In the genomic region with DNA sequence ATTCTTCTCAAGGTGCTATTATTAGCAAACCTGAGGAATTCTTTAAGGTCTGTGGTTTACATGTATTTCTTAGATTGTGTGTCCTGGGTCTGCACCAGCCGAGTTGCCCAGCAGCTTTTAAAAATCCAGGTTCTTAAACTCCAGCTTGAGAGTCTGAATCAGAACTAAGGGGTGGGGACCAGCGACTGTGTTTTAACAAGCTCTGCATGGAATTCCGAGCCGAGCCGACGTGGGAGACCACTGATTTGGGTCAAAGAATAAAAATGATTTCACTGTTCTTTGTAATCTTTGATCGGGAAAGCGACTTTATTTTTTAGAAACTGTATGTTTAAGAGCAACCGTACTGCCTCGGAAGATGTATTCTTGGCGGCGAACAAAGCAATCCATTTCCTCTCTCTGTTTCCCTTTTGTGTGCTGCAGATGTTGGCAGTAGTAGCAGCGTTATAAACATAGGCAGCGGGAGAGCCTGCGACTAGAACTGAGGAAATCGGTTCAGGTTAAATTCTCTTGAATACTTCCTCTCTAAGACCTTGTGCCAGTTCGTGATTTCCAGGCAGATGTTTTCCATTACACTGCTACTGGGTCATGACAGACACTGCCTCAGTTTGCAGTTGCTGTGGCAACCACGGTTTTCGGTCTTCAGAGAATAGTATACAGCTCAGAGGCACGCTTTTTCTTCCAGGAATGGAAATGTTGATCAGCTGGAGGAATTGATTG, we compare ENCODE assay signal across 9 mouse cellular contexts. TPM values are rescaled to one million over a fixed set of nuclear protein-coding genes. Genes with fewer than 3 reads are reported as not detected.
A peak's percentile ranks its signal among the peaks of the same experiment; 100 is the strongest.
DNase-seq lines count a peak whose midpoint lies in the region; ATAC-seq lines count a peak whose summit lies in the region.
"Had no signal": no experiment of that assay in that cellular context is flagged by ENCODE, and none has a peak within 500 bp of the region (broad histone marks: within the 10 kb centered on the region; RNA-seq: fewer than 3 reads in every experiment).

No protein-coding gene starts in this region.

- 20% methylated on average over 20 of the region's 20 CpGs for WGBS in embryonic facial prominence, embryonic 13.5 days
- WGBS in heart, embryonic 15.5 days: 41% methylated on average over 20 of the region's 20 CpGs

- peak overlapping the region; percentile 37 for H3K4me3 ChIP-seq in embryonic facial prominence, embryonic 13.5 days
- H3K4me3 ChIP-seq in heart, embryonic 15.5 days: peak overlapping the region; percentile 37

- DNase-seq in retina, postnatal 1 day: peak; percentile 45
- DNase-seq in retina, embryonic 14.5 days (ENCODE audit: low spot score): no peak
- DNase-seq in kidney, postnatal 10 days: peak; percentile 50
- DNase-seq in lung, postnatal 14 days: peak; percentile 23
- peak; percentile 26 for DNase-seq in right cerebral cortex, postnatal 25 days
- DNase-seq in ovary, postnatal 36 days (ENCODE audit: low spot score): no peak

- no peaks in the 10 kb centered on the region for H3K27me3 ChIP-seq in embryonic facial prominence, embryonic 13.5 days
- H3K27me3 ChIP-seq in heart, embryonic 15.5 days: no peaks in the 10 kb centered on the region

- peak overlapping the region; percentile 57 for H3K9ac ChIP-seq in embryonic facial prominence, embryonic 13.5 days
- no peak overlapping the region for H3K9ac ChIP-seq in heart, embryonic 15.5 days

- 0 out of 2 replicates have a peak, but pooled peaks cover 3% of the 10 kb centered on the region for H3K4me1 ChIP-seq in embryonic facial prominence, embryonic 13.5 days
- H3K4me1 ChIP-seq in heart, embryonic 15.5 days (replicated peaks): no peaks in the 10 kb centered on the region

- no peaks in the 10 kb centered on the region for H3K36me3 ChIP-seq in embryonic facial prominence, embryonic 13.5 days
- H3K36me3 ChIP-seq in heart, embryonic 15.5 days: no peaks in the 10 kb centered on the region
- H3K36me3 ChIP-seq: G1E had no signal

- ATAC-seq in embryonic facial prominence, embryonic 13.5 days (ENCODE audit: insufficient number of reproducible peaks, insufficient read depth, low FRiP score, low TSS enrichment, low read depth): peak; percentile 81
- no peak; the same call in 1 of the 2 replicates for ATAC-seq in heart, embryonic 15.5 days (replicated peaks; ENCODE audit: insufficient number of reproducible peaks, insufficient read depth, low FRiP score, low read depth)

- H3K9me3 ChIP-seq in embryonic facial prominence, embryonic 13.5 days: no peaks in the 10 kb centered on the region
- H3K9me3 ChIP-seq in heart, embryonic 15.5 days (replicated peaks): no peaks in the 10 kb centered on the region

- peak overlapping the region; percentile 75; the same call in 1 of the 2 replicates for H3K27ac ChIP-seq in embryonic facial prominence, embryonic 13.5 days
- peak overlapping the region; percentile 27; the same call in 1 of the 2 replicates for H3K27ac ChIP-seq in heart, embryonic 15.5 days

- peak overlapping the region; percentile 54 for H3K4me2 ChIP-seq in embryonic facial prominence, embryonic 13.5 days
- peak overlapping the region; percentile 50 for H3K4me2 ChIP-seq in heart, embryonic 15.5 days

RNA-seq across cellular contexts. Expression of a gene that starts 27.3 kb away (rescaled TPM):
- 4.4 and 5.0 TPM in 2 replicates for polyA plus RNA-seq in embryonic facial prominence, embryonic 13.5 days (2015; fragmentation: Nextera tagmentation; extraction: Ambion mirVana)
- polyA plus RNA-seq in heart, embryonic 15.5 days (2015; fragmentation: Nextera tagmentation; extraction: Ambion mirVana): 0.64 and 1.2 TPM in 2 replicates
- polyA plus RNA-seq: G1E had no signal

Comparison
In these comparisons a context has a peak if more than half of its experiments do, and no peak if none do; other contexts are left out.
1. DNase-seq: peak in retina, postnatal 1 day (single experiment), kidney, postnatal 10 days (single experiment), lung, postnatal 14 days (single experiment) and right cerebral cortex, postnatal 25 days (single experiment); none in retina, embryonic 14.5 days (single experiment) and ovary, postnatal 36 days (single experiment).